Mouse (Mus musculus): Measurements from ENCODE around the gene Gm20795. TPM values are rescaled to one million over a fixed set of nuclear protein-coding genes. Genes with fewer than 3 reads are reported as not detected.
"Not testable (repeated sequence)": the region's sequence is repeated elsewhere in the genome, so short reads cannot be mapped to it uniquely, and the experiment has no call there.

The Gm20795 gene
- polyA plus RNA-seq (2012; rRNA removed), result not detected in 2 replicates

DNA sequence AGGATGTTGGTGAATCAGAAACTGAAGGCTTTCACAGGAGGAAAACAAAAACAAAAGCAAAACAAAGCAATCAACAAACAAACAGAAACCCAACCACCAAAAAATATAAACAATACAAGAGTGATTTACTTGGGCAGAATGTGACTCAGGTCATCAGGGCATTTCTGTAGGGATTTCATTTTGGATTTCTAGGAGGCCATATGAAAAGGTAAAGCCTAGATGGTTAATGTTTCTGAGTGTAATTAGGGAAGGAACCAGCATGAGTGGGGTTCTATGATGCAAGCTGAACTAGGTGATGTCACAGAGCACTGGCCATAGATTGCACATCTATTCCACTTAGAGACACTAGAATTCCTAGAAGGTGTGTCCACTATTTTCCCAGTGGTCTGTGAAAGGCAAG is at the start of gene Gm20795:
TSS of gene Gm20795 (plus strand) at position 301 of the 400 bp plus-strand sequence.
- H3K4me1 ChIP-seq (ENCODE audit: control insufficient read depth, insufficient read depth, low read length); H3K4me3 ChIP-seq (replicated peaks; ENCODE audit: extremely low read depth, low read depth, low read length); DNase-seq: not testable (repeated sequence)

DNA sequence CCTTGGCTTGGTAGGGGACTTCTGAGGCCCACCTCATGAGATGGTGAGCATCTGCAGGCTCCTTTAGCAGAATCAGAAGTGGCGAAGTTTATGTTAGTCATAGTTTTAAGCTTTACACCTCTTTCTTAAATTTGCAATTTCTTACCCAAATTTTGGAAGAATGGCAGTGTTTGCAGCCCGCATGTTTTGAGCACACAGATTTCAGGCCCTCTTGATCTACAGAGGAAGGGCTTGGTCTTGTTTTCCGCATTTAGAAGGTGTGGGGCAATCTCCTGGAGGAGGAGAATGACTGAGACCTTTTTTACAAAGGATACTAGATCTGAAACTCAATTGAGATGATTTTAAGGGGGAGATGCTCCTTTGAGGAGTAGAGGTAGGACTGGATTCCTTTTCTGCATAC is 29.0 kb upstream of the Gm20795 start, which contains the start of gene Gm21797:
TSS of gene Gm21797 (minus strand) at position 101 of the 400 bp plus-strand sequence.
- no CpG with 5 or more reads among the region's 3 CpGs for WGBS
- H3K4me1 ChIP-seq (ENCODE audit: control insufficient read depth, insufficient read depth, low read length); H3K4me3 ChIP-seq (replicated peaks; ENCODE audit: extremely low read depth, low read depth, low read length); DNase-seq: not testable (repeated sequence)

Other genes with a start within 250 kb of the Gm20795 start
- not detected in 2 replicates for gene Gm21852, start 152.9 kb upstream of the Gm20795 start, polyA plus RNA-seq (2012; rRNA removed)
- gene Gm21797, start 29.1 kb upstream of the Gm20795 start, polyA plus RNA-seq (2012; rRNA removed), result not detected in 2 replicates

All from lung, adult 2 months (tissue).